Mouse (Mus musculus): ENCODE measurements around the gene Ints14. TPM values are rescaled to one million over a fixed set of nuclear protein-coding genes. Genes with fewer than 3 reads are reported as not detected.

The Ints14 gene
- polyA plus RNA-seq, 2 experiments = 14.8 to 23.3 TPM

GRCm38 (mm10) chr9:64939790-64940189 lies 20.9 kb upstream of the Ints14 start:
- WGBS (ENCODE audit: insufficient replicate concordance) = 62% methylated on average over 2 of the region's 2 CpGs
- H3K4me2 ChIP-seq (ENCODE audit: low read depth) = no peak overlapping the region

GRCm38 (mm10) chr9:64940731-64941346 lies 19.9 kb upstream of the Ints14 start:
- no peaks in the 10 kb centered on the region for H3K9me3 ChIP-seq (ENCODE audit: control insufficient read depth, low read length)
- no peaks in the 10 kb centered on the region; the same call in 1 of the 2 replicates for H3K27me3 ChIP-seq (ENCODE audit: control insufficient read depth, insufficient read depth, low read length)
- ATAC-seq (ENCODE audit: insufficient read depth) (no peak), DNase-seq (ENCODE audit: low read depth in 3 of 3, low spot score in 3 of 3) (no peak)
- H3K9ac ChIP-seq (replicated peaks) = no peak overlapping the region
- H3K4me1 ChIP-seq (replicated peaks; ENCODE audit: control insufficient read depth in 2 of 2, insufficient read depth in 2 of 2, low read length in 1 of 2) = peaks cover 9 to 24% of the 10 kb centered on the region in 2 experiments
- H3K27ac ChIP-seq = no peak overlapping the region
- H3K4me2 ChIP-seq (ENCODE audit: low read depth) = no peak overlapping the region
- H3K36me3 ChIP-seq (replicated peaks; ENCODE audit: control insufficient read depth, insufficient read depth, low read depth) = no peaks in the 10 kb centered on the region
- 67% methylated on average over 11 of the region's 11 CpGs for WGBS (ENCODE audit: insufficient replicate concordance)
- no peak overlapping the region for H3K4me3 ChIP-seq (ENCODE audit: insufficient read depth in 1 of 2, low read depth in 2 of 2, low read length in 2 of 2)
- TF ChIP-seq EP300 (IDR thresholded peaks at IDR 0.05; ENCODE audit: low read depth) (no peak), CTCF (IDR thresholded peaks at IDR 0.05; ENCODE audit: low read depth) (no peak)

More at GRCm38 (mm10) chr9:64939790-64940189, 20.9 kb upstream of the Ints14 start:
- Histone ChIP-seq H3K27ac (no peak overlapping the region), H3K9me3 (ENCODE audit: control insufficient read depth, low read length) (no peaks in the 10 kb centered on the region), H3K4me1 (replicated peaks; ENCODE audit: control insufficient read depth in 2 of 2, insufficient read depth in 2 of 2, low read length in 1 of 2) (peaks cover 12 to 26% of the 10 kb centered on the region in 2 experiments), H3K27me3 (ENCODE audit: control insufficient read depth, insufficient read depth, low read length) (no peaks in the 10 kb centered on the region; the same call in 1 of the 2 replicates), H3K4me3 (ENCODE audit: insufficient read depth in 1 of 2, low read depth in 2 of 2, low read length in 2 of 2) (no peak overlapping the region), H3K9ac (replicated peaks) (no peak overlapping the region), H3K36me3 (replicated peaks; ENCODE audit: control insufficient read depth, insufficient read depth, low read depth) (no peaks in the 10 kb centered on the region)
- no peak for DNase-seq (ENCODE audit: low read depth in 3 of 3, low spot score in 3 of 3)
- no peak for ATAC-seq (ENCODE audit: insufficient read depth)
- TF ChIP-seq EP300 (IDR thresholded peaks at IDR 0.05; ENCODE audit: low read depth) (no peak), CTCF (IDR thresholded peaks at IDR 0.05; ENCODE audit: low read depth) (no peak)

GRCm38 (mm10) chr9:64941650-64942049 lies 19.1 kb upstream of the Ints14 start:
- WGBS (ENCODE audit: insufficient replicate concordance) = 77% methylated on average over 4 of the region's 4 CpGs
- TF ChIP-seq EP300 (IDR thresholded peaks at IDR 0.05; ENCODE audit: low read depth) = no peak
- TF ChIP-seq CTCF (IDR thresholded peaks at IDR 0.05; ENCODE audit: low read depth) = no peak
- Histone ChIP-seq H3K4me3 (ENCODE audit: insufficient read depth in 1 of 2, low read depth in 2 of 2, low read length in 2 of 2) (no peak overlapping the region), H3K27ac (no peak overlapping the region), H3K9me3 (ENCODE audit: control insufficient read depth, low read length) (no peaks in the 10 kb centered on the region), H3K36me3 (replicated peaks; ENCODE audit: control insufficient read depth, insufficient read depth, low read depth) (no peaks in the 10 kb centered on the region), H3K9ac (replicated peaks) (no peak overlapping the region), H3K4me2 (ENCODE audit: low read depth) (no peak overlapping the region), H3K4me1 (replicated peaks; ENCODE audit: control insufficient read depth in 2 of 2, insufficient read depth in 2 of 2, low read length in 1 of 2) (peaks cover 9 to 20% of the 10 kb centered on the region in 2 experiments), H3K27me3 (ENCODE audit: control insufficient read depth, insufficient read depth, low read length) (no peaks in the 10 kb centered on the region; the same call in 1 of the 2 replicates)
- ATAC-seq (ENCODE audit: insufficient read depth) (no peak), DNase-seq (ENCODE audit: low read depth in 3 of 3, low spot score in 3 of 3) (no peak)

- WGBS (ENCODE audit: insufficient replicate concordance) = 44% methylated on average over 11 of the region's 11 CpGs
- Histone ChIP-seq H3K27ac (no peak overlapping the region), H3K9ac (replicated peaks) (no peak overlapping the region), H3K4me2 (ENCODE audit: low read depth) (no peak overlapping the region), H3K27me3 (ENCODE audit: control insufficient read depth, insufficient read depth, low read length) (no peaks in the 10 kb centered on the region; the same call in 1 of the 2 replicates), H3K9me3 (ENCODE audit: control insufficient read depth, low read length) (no peaks in the 10 kb centered on the region), H3K36me3 (replicated peaks; ENCODE audit: control insufficient read depth, insufficient read depth, low read depth) (no peaks in the 10 kb centered on the region), H3K4me3 (ENCODE audit: insufficient read depth in 1 of 2, low read depth in 2 of 2, low read length in 2 of 2) (no peak overlapping the region), H3K4me1 (replicated peaks; ENCODE audit: control insufficient read depth in 2 of 2, insufficient read depth in 2 of 2, low read length in 1 of 2) (peaks cover 4 to 13% of the 10 kb centered on the region in 2 experiments)
- DNase-seq (ENCODE audit: low read depth in 3 of 3, low spot score in 3 of 3) (no peak), ATAC-seq (ENCODE audit: insufficient read depth) (no peak)
- TF ChIP-seq EP300 (IDR thresholded peaks at IDR 0.05; ENCODE audit: low read depth) = no peak
Observed at GRCm38 (mm10) chr9:64943997-64944396, 16.7 kb upstream of the Ints14 start.

GRCm38 (mm10) chr9:64947483-64948095 lies 13.1 kb upstream of the Ints14 start:
- H3K4me2 ChIP-seq (ENCODE audit: low read depth) = no peak overlapping the region
- no peaks in the 10 kb centered on the region; the same call in 1 of the 2 replicates for H3K27me3 ChIP-seq (ENCODE audit: control insufficient read depth, insufficient read depth, low read length)
- no peaks in the 10 kb centered on the region for H3K9me3 ChIP-seq (ENCODE audit: control insufficient read depth, low read length)
- peaks cover 0 to 13% of the 10 kb centered on the region in 2 experiments; a peak in 3 of 4 replicates for H3K4me1 ChIP-seq (replicated peaks; ENCODE audit: control insufficient read depth in 2 of 2, insufficient read depth in 2 of 2, low read length in 1 of 2)
- H3K4me3 ChIP-seq (ENCODE audit: insufficient read depth in 1 of 2, low read depth in 2 of 2, low read length in 2 of 2) = no peak overlapping the region
- H3K36me3 ChIP-seq (replicated peaks; ENCODE audit: control insufficient read depth, insufficient read depth, low read depth) = no peaks in the 10 kb centered on the region
- H3K9ac ChIP-seq (replicated peaks) = no peak overlapping the region
- ATAC-seq (ENCODE audit: insufficient read depth) (no peak), DNase-seq (ENCODE audit: low read depth in 3 of 3, low spot score in 3 of 3) (no peak)
- 68% methylated on average over 9 of the region's 9 CpGs for WGBS (ENCODE audit: insufficient replicate concordance)
- no peak overlapping the region for H3K27ac ChIP-seq
- TF ChIP-seq EP300 (IDR thresholded peaks at IDR 0.05; ENCODE audit: low read depth) (no peak), CTCF (IDR thresholded peaks at IDR 0.05; ENCODE audit: low read depth) (no peak)
